Mouse (Mus musculus) brain, embryonic 14.5 days (tissue): ENCODE measurements around the gene Bicdl2.

ENCODE experiments used
- CTCF ChIP-seq: fragments of 200-500 bp; IDR thresholded peaks from 2 replicates; pipeline ENCODE4 v1.5.1; 2012; ENCODE audit warnings: inconsistent platforms, mild to moderate bottlenecking, moderate library complexity, borderline replicate concordance; ENCODE audit not compliant: insufficient read depth, insufficient read length; ENCODE audit errors: extremely low read depth
- POLR2A ChIP-seq: fragments of 200-500 bp; IDR thresholded peaks from 2 replicates; pipeline ENCODE4 v1.6.1; 2012; ENCODE audit warnings: mild to moderate bottlenecking, inconsistent platforms, borderline replicate concordance; ENCODE audit not compliant: poor library complexity, insufficient read depth, insufficient read length, severe bottlenecking; ENCODE audit errors: extremely low read depth

DNA sequence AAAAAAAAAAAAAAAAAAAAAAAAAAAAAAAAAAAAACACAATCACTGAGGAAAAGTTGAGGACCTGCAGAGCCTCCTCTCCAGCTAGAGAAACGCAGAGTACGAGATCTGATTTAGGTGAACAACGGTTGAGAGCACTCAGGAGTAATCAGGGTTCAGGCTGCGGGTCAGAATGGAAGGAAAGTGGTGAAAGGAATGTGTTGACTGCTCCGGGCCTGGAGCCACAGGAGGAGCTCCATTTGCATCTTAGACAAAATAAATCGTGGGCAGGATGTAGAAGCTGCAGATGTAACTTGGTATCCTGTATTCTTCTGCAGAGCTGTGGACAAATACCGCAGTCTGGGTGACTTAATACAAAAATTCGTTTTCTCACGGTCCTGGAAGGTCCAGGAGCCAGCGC lies 14.4 kb upstream of the Bicdl2 start:
- no peak for TF ChIP-seq POLR2A
- TF ChIP-seq CTCF: no peak
